Mouse (Mus musculus) left cerebral cortex, adult 6 months (tissue): ENCODE data around the gene Arr3. TPM values are rescaled to one million over a fixed set of nuclear protein-coding genes. Genes with fewer than 3 reads are reported as not detected.

Experiments used
- long read RNA-seq, 2 experiments: library from polyadenylated mRNA; unstranded; transcript quantifications; one replicate each; pipeline ENCODE4 v2.0.0; 2019 to 2020
- polyA plus RNA-seq: library from polyadenylated mRNA; unstranded; fragments of <200 nt; fragmentation: Nextera tagmentation; gene quantifications from 2 replicates; pipeline ENCODE4 v1.2.3, GENCODE M21; 2021

Gene Arr3
- polyA plus RNA-seq, result 0.59 and 0.87 TPM in 2 replicates
- long read RNA-seq, experiment 1, result 0 reads
- long read RNA-seq, experiment 2, result 0 reads

DNA sequence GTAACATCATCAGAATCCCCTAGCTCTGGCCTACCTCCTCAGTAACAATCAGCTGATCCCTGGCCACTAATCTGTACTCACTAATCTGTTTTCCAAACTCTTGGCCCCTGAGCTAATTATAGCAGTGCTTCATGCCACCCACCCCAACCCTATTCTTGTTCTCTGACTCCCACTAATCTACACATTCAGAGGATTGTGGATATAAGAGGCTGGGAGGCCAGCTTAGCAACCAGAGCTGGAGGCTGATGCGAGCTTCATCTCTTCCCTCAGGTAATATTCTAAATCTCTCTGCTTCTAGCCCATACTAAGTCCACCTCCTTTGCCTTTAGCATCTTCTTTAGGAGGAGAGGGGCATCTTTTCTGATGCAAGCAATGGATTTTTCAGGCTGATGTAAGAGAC, at the start of gene Arr3:
Arr3 (plus strand) TSS at position 184 of the 400 bp plus-strand sequence.

DNA sequence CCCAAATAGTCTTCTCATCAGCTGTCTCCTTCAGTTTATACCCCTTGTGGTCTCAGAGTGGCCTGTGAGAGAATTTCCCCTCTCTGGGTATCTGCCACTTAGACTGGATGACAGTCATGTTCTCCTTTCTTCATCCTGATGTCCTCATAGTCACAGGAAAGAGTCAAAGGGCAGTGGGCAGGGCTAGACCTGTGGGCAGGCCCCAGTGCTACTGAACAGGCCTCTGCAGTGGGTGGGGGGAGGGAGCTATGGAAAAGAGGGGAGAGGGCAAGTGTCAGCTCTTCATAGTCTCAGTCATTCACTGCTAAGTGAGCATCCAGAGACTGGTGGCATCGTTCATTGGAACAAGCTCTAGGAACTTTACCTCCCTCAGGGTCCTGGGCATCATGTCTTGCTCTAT, 33.3 kb upstream of the Arr3 start, which contains the start of gene Awat1:
Awat1 (plus strand) TSS at position 301 of the 400 bp plus-strand sequence.

DNA sequence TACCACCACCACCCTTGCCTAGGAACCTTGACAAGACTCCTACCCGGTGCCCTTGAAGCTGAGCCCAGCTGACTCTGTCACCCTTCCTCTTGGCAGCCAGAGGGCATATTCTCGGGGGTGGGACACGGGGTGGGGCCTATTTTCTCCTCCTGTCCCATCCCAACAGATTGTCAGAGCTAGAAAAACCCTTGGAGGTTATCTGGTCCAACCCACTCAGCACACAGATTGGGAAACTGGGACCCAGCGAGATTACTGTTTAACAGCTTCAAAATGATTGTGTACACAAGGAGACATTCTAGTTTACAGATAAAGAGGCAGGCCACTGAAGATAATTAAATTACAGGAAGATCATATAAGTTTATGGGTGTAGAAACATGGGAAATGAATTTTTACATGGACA, 10.5 kb upstream of the Arr3 start, which contains the start of gene P2ry4:
P2ry4 (minus strand) TSS at position 79 of the 400 bp plus-strand sequence.

DNA sequence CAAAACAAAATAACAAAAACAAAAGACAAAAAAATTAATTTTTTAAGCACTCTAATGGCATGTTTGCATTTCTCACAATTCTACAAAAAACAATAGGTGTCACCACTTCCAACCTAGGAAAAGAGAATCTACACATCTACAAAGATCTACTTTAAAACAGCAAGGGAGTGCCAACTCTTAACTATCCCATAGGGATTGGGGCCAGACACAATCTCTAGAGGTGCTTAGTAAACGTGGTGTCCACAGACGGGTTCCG, 20.2 kb downstream of the Arr3 start, which contains the start of gene Kif4:
Kif4 (plus strand) TSS at position 192 of the 256 bp plus-strand sequence.

DNA sequence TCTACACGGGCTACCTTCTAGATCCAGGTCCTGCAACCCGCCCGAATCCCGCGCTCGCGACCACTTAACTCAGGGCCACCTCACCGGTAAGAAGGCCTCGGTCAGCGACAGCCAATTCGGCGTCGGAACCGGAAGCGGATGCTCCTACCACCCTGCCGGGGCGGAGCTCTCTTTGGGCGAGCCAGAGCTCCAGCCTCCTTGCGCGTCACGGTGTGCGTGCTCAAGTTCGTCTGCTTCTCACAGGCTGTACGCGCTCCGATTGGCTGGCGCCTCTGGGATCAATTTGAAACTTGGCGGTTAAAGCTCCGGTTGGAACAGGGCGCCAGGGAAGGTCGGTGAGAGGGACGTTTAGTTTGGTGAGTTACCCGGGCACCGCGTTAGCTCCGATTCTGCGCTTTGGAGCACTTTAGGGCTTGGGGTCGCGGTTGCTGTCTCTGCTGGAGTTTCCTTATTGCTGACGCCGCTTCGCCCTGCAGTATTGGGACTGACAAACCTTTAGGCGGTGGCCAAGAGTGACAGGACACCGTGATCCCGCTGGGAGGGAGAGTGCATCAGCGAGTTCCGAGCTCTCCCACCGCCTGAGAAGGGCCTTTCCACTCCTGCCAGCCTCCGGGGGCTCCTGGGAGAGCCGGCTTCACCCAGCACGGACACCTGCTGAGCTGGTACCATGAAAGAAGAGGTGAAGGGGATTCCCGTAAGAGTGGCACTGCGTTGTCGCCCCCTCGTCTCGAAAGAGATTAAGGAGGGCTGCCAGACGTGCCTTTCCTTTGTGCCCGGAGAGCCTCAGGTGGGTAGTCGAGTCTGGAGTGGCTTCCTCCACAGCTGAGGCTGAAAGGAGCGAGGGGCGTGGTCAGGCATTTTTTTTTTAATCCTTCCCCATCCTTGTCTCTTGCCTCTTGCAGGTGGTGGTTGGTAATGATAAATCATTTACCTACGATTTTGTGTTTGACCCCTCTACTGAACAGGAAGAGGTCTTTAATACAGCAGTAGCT, 20.8 kb downstream of the Arr3 start, which contains the start of gene Pdzd11:
Pdzd11 (minus strand) TSS at position 767 of the 992 bp plus-strand sequence.

Other genes starting within 250 kb of the Arr3 start
- not detected in 2 replicates for gene Otud6a, start 176.5 kb upstream of the Arr3 start, polyA plus RNA-seq
- gene Awat2, start 162.8 kb upstream of the Arr3 start, polyA plus RNA-seq, result 0.11 and 0.20 TPM in 2 replicates
- 33.6 and 47.2 TPM in 2 replicates for gene Igbp1, start 111.2 kb upstream of the Arr3 start, polyA plus RNA-seq
- gene Dgat2l6, start 80.7 kb upstream of the Arr3 start, polyA plus RNA-seq, result 0.06 TPM in 1 of 2 replicates, not detected in the other
- not detected in 2 replicates for gene Awat1, start 33.2 kb upstream of the Arr3 start, polyA plus RNA-seq
- gene P2ry4, start 10.6 kb upstream of the Arr3 start, polyA plus RNA-seq, result not detected in 2 replicates
- 0.33 and 0.36 TPM in 2 replicates for gene Kif4, start 20.2 kb downstream of the Arr3 start, polyA plus RNA-seq
- 91.5 and 102 TPM in 2 replicates for gene Pdzd11, start 21.1 kb downstream of the Arr3 start, polyA plus RNA-seq
- 2.0 and 2.4 TPM in 2 replicates for gene Gdpd2, start 124.4 kb downstream of the Arr3 start, polyA plus RNA-seq
- gene Dlg3, start 162.2 kb downstream of the Arr3 start, polyA plus RNA-seq, result 8.8 and 9.8 TPM in 2 replicates